Mouse (Mus musculus) CD4-positive, CD25-positive, alpha-beta regulatory T cell, adult 2 months (primary cell): ENCODE measurements around the gene Mybph.
"Not testable (repeated sequence)": the region's sequence is repeated elsewhere in the genome, so short reads cannot be mapped to it uniquely, and the experiment has no call there.

Experiments
- DNase-seq: peaks from one replicate; pipeline ENCODE4 v3.0.0-alpha.2; 2012; ENCODE audit warnings: low read depth, low spot score

Gene Mybph

GRCm38 (mm10) chr1:134232778-134233531 is 39.7 kb downstream of the Mybph start:
- DNase-seq: no peak

- no peak for DNase-seq
Measured at GRCm38 (mm10) chr1:134233681-134234454, 40.6 kb downstream of the Mybph start.

- no peak for DNase-seq
Measured at GRCm38 (mm10) chr1:134234455-134235390, 41.5 kb downstream of the Mybph start.

- DNase-seq: no peak
Measured at GRCm38 (mm10) chr1:134235391-134235921, 42.2 kb downstream of the Mybph start, which contains the start of gene Adora1. Gene Adora1 (minus strand): TSS chr1:134235431.

GRCm38 (mm10) chr1:134236142-134236541 is 42.9 kb downstream of the Mybph start:
- no peak for DNase-seq

GRCm38 (mm10) chr1:134237438-134237837 is 44.2 kb downstream of the Mybph start:
- no peak for DNase-seq

- DNase-seq: no peak
Measured at GRCm38 (mm10) chr1:134240701-134241100, 47.5 kb downstream of the Mybph start.

- DNase-seq: no peak
Measured at GRCm38 (mm10) chr1:134241298-134241697, 48.0 kb downstream of the Mybph start.

GRCm38 (mm10) chr1:134242286-134242685 is 49.0 kb downstream of the Mybph start:
- no peak for DNase-seq

- DNase-seq: no peak
Measured at GRCm38 (mm10) chr1:134243505-134243904, 50.3 kb downstream of the Mybph start.

GRCm38 (mm10) chr1:134243948-134244914 is 51.0 kb downstream of the Mybph start:
- peak; percentile 64 for DNase-seq

GRCm38 (mm10) chr1:134245004-134245717 is 51.9 kb downstream of the Mybph start:
- DNase-seq: no peak

GRCm38 (mm10) chr1:134246590-134246989 is 53.3 kb downstream of the Mybph start:
- no peak for DNase-seq

GRCm38 (mm10) chr1:134249681-134250080 is 56.4 kb downstream of the Mybph start:
- DNase-seq: not testable (repeated sequence)
